Mouse (Mus musculus) stomach, postnatal 0 days (tissue): ENCODE measurements at regions not wholly inside any gene's neighbourhood (a gene's known extent, or its start where the extent isn't known, plus 50 kb on each side); places are given as distances from the start of the nearest gene placed in this dataset.

Experiments used
- CTCF ChIP-seq: IDR thresholded peaks from 2 replicates; pipeline ENCODE4 v1.5.1; 2016; ENCODE audit warnings: antibody characterized with exemption, low read depth, mild to moderate bottlenecking, moderate library complexity
- EP300 ChIP-seq: optimal IDR thresholded peaks from 2 replicates; pipeline ENCODE3; 2016; ENCODE audit warnings: antibody characterized with exemption

- TF ChIP-seq EP300 (no peak), CTCF (no peak)
Measured at GRCm38 (mm10) chr15:57033012-57033411, 444.4 kb downstream of the Slc22a22 start.
